Mouse (Mus musculus) frontal cortex, postnatal 14 days (tissue): Measurements from ENCODE around the gene H2-T3.
"Not testable (repeated sequence)": the region's sequence is repeated elsewhere in the genome, so short reads cannot be mapped to it uniquely, and the experiment has no call there.

Experiments
- DNase-seq, 2 experiments: peaks; one replicate each; pipeline ENCODE4 v3.0.0; 2022; ENCODE audit warnings: low spot score in 2 of 2

The H2-T3 gene

DNA sequence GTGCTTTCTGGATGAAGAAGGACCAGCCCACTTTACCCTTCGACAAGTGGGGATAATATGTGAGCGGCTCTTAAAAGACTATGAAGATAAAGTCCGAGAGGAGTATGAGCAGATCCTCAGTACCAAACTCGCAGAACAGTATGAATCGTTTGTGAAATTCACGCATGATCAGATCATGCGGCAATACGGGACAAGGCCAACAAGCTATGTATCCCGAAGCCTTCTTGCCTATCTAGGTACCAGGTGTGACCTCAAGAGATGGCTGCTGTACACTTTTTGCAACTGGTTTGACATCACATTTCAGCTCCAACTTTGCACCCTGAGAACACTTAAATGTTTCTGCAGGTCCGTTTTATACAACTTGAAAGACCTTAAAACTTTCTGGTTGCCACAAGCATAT, 10.6 kb downstream of the H2-T3 start:
- not testable (repeated sequence) for DNase-seq

DNA sequence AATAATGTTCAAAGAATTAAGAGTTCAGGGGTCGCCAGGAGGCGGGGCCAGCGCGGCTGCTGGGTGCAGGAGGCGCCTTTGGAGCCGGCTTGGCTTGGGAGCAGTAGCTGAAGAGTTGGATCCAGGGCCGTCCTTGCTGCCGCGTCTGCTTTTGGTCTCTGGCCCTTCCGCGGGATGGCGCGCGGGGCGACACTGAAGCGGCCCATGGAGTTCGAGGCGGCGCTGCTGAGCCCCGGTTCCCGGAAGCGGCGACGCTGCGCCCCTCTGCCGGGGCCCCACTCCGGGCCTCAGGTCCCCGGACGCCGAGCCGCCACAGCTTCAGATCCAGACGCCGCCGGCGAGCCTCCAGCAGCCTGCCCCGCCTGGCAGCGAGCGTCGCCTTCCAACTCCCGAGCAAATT, 11.1 kb downstream of the H2-T3 start:
- DNase-seq, result not testable (repeated sequence)

DNA sequence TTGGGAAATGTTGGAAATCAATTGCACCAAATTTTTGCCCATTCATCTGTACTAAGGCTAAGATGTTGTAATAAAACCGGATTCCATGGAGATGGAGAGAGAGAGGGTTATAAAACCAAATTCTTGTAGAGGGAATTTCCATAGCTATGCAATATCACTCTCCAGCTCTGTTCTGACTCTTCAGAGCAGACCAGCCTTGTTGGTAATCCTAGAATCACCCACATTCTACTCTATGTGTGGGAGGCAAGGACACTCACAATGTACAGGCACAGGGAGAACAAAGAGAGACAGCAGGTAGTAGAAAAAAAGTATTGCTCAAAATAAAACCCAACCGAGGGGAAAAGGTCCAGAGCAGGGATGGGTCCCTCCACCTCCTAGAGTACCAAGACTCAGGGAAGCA, 14.0 kb downstream of the H2-T3 start:
- not testable (repeated sequence) for DNase-seq

DNA sequence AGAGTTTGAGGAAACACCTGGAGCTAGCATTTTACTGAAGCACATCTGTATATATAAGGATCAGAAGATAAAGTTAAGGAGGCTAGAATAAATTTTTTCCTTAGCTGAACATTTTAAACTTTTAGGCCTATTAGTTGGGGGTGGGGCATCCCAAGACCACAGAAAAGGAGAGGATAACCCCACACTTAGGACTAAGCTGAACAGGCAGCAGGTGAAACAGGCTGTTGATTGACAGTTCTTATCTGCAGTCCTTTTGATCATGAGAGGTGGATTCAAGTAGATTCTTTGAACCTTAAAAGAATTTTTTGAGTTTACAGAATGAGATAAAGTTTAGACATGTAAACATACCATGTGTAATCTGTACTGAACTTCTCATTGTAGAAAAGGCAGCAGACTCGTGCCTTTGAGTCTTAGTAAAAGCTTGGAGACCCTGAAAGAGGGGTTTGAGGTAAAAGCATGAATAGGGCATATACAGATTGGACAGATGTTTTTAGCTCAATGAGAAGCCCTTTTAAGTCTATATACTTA, 19.7 kb downstream of the H2-T3 start:
- DNase-seq, result no peak

DNA sequence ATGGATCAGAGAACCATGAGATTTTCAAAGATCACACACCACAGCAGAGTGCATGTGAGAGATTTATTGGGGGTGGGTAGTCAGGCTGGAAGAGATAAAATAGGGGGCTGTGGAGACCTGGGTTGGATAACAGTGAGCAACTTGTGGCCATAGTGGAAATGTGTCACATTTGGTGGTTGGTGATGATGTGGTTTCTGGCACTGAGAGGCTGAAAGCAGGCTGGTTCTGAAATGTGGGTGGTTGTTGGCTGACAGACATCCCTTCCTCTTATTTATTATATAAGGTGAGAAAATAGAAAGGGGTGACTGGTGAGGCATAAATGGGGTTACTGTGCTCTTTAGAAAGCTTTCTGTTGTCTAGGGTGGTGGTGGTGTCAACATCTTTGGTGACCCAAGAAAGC, 20.3 kb downstream of the H2-T3 start:
- DNase-seq, result no peak

DNA sequence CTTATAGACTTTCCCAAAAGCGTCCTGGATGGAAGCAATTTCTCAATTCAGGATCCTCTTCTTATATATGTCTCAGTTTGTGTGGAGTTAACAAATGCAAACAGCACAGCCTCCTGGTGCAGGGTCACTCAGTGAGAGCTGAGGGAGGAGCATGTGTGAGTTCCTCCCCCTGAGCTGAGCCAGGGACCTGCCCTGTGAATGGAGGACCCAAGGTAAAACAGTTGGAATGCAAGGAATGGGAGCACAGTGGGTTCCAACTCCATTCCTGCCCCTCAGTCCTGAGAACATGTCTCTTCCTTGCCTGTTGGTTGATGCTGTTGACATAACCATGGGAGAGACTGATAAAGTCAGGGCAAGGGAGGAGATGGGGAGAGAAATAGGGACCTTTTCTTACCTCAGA, 21.0 kb downstream of the H2-T3 start:
- DNase-seq, result not testable (repeated sequence)

DNA sequence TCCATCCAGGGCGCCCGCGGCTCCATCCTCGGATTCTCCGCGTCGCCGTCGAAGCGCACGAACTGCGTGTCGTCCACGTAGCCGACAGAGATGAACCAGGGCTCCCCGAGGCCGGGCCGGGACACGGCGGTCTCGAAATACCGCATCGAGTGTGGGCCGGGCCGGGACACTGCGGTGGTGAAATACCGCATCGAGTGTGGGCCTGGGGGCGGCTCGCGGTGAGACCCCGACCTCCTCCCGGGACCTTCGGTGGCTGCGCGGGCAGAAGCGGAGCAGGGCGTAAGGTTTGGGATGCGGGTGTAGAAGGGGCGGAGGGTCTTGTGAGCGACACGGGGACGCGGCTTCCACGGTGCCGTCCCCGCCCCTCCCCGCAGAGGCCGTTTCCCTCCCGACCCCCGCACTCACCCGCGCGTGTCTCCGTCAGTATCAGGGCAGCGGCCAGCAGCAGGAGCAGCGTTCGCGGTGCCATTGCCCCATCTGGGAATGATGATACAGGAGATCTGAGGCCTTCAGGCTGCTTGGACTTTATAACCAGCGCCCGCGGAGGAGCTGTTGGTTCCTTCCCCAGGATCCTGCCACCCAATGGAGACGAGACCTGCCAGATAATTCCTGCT, 21.9 kb downstream of the H2-T3 start, which contains the start of gene Gm8909:
Gene Gm8909, minus strand, starts transcription at position 499 of the 614 bp plus-strand sequence.
- no peak for DNase-seq

DNA sequence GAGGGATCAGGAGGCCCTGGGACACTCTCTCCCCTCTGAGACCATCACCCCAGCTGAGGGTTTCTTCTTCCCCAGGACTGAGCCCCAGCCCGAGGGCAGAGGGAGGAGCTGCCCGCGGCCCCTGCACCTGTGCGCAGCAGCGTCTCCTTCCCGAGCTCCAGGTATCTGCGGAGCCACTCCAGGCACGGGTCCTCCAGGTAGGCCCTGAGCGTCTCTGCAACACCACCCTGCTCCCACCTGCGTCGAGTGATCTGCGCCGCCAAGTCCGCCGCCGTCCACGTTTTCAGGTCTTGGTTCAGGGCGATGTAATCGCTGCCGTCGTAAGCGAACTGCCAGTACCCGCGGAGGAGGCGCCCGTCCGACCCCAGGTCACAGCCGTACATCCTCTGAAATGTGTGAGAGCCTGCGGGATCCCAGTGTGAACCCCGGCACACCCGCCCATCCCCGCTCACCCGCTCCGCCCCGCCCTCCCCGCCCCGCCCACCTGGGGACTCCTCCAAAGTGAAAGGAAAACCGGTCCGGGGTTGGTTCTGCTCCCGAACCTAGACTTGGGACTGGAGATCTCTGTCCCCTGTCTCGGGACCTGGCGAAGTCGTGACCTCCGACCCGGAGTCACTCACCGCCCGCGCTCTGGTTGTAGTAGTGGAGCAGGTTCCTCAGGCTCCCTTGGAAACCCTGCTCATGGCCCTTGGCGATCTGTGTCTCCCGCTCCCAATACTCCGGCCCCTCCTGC, 22.6 kb downstream of the H2-T3 start:
- no peak for DNase-seq

DNA sequence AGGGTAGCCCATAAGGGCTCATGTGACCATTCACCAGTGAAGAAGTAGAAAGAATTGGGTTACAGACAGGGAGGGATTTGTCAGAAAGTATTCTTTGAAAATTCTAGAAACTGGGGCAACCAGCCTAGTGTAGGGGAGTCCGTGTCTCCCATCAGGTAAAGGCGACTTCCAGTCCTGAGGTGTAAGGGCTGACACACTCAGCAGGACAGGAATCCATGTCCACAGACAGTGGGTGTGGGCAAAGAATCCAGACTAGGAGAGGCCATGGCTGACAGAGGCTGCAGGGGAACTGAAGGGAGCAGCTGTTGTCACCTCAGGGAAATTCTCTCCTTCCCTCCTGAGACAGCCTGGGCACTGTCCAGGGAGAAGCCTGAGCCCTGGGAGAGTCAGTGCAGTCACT, 23.2 kb downstream of the H2-T3 start:
- DNase-seq, result not testable (repeated sequence)

DNA sequence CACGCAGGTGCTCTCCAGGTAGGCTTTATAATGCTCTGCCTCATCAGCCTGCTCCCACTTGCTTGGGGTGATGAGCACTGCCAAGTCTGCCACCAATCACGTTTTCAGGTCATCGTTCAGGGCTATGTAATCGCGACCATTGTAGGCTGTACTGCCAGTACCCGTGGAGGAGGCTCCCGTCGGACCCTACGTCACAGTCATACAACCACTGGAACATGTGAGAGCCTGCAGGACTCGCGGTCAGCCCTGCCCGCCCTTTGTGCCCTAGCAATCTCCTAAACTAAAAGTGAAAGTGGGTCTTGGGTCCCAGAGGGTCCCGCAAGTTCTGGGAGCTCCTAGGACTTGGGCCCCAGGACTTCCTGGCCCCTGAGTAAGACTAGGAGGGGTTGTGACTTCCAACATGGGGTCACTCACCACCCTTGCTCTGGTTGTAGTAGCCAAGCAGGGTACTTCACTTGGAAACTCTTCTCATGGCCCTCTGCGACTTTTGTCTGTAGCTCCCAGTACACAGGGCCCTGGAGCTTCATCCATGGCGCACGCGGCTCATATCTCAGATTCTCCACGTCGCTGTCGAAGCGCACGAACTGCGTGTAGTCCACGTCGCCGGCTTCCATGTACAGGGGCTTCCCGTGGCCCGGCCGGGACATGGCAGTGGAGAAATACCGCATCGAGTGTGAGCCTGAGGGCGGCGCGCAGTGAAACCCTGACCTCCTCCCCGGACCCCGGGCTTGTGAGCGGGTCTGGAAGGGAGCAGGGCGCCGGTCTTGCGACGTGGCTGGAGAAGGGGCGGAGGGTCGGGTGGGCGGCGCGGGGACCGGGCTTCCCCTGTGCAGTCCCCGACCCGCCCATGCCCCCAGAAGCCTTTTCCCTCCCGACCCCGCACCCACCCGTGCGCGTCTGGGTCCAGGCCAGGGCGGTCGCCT, 28.7 kb downstream of the H2-T3 start:
- DNase-seq, result no peak

DNA sequence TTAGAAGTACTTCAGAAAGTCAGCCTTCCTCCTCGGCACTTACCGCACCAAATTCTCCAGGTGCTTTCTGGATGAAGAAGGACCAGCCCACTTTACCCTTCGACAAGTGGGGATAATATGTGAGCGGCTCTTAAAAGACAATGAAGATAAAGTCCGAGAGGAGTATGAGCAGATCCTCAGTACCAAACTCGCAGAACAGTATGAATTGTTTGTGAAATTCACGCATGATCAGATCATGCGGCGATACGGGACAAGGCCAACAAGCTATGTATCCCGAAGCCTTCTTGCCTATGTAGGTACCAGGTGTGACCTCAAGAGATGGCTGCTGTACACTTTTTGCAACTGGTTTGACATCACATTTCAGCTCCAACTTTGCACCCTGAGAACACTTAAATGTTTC, 31.8 kb downstream of the H2-T3 start:
- DNase-seq, result not testable (repeated sequence)

DNA sequence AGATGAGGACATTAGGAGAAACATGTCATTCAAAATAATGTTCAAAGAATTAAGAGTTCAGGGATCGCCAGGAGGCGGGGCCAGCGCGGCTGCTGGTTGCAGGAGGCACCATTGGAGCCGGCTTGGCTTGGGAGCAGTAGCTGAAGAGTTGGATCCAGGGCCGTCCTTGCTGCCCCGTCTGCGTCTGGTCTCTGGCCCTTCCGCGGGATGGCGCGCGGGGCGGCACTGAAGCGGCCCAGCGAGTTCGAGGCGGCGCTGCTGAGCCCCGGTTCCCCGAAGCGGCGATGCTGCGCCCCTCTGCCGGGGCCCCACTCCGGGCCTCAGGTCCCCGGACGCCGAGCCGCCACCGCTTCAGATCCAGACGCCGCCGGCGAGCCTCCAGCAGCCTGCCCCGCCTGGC, 32.3 kb downstream of the H2-T3 start:
- not testable (repeated sequence) for DNase-seq

DNA sequence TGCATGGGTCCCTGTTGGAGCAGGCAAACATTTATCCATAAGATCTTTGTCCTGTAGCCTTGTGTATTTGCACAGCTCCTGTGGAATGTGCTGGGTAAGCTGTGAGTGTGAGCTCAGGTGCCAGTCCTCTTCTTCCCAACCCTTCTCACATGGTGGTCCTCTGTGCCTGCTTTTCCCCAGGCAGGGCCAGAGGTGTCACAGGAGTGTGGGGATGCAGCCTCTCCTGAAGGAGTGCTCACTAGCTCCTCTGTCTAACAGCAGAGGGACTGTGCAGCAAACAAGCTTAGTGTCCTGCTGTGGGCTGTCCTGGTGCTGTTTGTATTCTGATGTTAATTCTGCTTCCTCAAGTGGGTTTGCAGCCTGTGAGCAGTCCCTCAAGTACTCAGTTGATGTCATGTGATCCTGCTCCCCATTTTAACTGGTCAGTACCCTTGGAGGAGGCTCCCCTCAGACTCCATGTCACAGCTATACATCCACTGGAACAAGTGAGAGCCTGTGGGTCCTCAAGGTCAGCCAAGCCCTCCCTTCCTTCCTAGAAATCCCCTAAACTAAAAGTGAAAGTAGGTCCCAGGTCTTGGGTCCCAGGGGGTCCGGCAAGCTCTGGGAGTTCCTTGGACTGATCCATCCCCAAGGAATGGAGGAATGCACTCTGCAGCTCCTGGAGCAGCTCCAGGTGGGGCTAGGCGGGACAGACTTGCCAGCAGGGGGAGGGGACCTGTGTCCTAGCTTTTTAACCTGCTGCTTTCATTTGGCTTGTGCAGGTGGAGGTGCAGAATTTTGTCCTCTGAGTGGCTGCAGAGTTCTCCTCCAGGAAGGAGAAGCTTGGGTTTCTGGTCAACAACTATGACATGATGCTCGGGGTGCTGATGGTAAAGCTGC, 35.6 kb downstream of the H2-T3 start:
- DNase-seq, result no peak

DNA sequence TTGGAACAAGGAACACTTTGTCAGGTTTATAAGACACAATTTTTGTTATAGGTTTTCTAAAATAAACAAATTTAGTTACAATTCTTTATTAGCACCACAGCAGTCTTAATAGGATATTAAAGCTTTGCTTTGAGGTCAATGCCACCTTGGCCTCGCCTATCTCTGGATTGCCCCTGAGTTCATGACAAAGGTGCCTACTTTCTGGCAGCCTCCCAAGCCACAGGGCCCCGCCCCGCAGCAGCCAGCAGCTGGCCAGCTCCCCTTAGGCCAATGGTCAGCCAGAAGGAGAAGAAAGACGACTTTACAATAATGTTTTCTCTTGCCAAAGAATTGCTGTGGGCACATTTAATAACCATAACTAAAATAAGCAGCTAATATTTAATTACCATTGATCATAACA, 38.9 kb downstream of the H2-T3 start:
- not testable (repeated sequence) for DNase-seq

DNA sequence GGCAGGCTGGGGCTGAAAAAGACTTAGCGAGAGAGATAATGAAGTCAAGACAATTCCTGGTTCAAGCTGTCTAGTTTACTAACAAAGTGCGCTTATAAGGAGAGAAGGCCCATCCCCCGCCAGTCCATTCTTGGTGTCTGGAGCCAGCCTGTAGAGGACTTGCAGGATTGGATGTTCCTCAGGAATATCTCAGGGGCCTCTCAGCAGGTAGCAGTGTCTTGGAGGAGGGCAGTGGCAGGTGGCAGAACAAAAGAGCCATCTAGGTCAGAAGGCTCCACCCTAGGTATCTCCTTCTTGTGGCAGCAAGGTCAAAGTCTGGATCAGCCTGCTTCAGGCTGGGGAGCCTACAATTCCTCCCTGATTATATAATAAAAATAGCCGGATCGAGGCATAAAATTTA, 41.6 kb downstream of the H2-T3 start:
- not testable (repeated sequence) for DNase-seq

DNA sequence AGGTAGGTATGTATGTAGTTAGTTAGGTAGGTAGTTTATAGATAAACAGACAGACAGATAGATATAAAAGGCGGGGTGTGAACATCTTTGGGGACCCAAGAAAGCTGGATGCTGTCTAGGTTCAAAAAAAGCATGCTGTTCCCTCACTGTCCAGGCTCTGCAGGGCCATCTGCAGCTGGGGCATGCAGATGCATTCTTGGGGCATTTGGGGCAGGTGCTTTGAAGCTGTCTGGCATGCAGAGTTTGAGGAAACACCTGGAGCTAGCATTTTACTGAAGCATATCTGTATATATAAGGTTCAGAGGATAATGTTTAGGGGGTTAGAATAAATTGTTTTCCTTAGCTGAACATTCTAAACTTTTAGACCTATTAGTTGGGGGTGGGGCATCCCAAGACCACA, 43.1 kb downstream of the H2-T3 start:
- not testable (repeated sequence) for DNase-seq

DNA sequence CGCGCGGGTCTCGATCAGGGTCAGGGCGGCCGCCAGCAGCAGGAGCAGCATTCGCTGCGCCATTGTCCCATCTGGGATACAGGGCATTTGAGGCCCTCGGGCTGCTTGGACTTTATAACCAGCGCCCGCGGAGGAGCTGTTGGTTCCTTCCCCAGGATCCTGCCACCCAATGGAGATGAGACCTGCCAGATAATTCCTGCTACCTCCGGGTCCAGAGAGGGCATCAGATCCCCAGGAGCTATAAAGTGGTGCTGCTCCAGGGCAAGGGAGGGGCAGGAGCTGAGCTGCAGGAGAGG, 44.3 kb downstream of the H2-T3 start:
- DNase-seq, result not testable (repeated sequence)

DNA sequence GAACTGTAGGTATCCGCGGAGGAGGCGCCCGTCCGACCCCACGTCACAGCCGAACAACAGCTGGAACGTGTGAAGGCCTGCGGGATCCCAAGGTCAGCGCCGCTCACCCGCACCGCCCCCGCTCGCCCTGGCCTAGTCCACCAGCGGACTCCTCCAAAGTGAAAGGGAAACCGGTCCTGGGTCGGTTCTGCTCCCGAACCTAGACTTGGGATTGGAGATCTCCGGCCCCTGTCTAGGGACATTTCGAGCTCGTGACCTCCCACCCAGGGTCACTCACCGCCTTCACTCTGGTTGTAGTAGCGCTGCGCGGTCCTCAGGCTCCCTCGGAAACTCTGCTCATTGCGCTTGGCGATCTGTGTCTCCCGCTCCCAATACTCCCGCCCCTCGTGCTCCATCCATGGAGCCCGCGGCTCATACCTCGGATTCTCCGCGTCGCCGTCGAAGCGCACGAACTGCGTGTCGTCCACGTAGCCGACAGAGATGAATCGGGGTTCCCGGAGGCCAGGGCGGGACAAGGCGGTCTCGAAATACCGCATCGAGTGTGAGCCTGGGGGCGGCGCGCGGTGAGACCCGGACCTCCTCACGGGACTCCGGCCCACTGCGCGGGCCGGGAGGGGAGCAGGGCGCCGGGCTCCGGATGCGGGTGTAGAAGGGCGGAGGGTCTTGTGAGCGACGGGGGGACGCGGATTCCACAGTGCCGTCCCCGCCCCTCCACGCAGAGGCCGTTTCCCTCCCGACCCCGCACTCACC, 44.8 kb downstream of the H2-T3 start:
- DNase-seq, result no peak

DNA sequence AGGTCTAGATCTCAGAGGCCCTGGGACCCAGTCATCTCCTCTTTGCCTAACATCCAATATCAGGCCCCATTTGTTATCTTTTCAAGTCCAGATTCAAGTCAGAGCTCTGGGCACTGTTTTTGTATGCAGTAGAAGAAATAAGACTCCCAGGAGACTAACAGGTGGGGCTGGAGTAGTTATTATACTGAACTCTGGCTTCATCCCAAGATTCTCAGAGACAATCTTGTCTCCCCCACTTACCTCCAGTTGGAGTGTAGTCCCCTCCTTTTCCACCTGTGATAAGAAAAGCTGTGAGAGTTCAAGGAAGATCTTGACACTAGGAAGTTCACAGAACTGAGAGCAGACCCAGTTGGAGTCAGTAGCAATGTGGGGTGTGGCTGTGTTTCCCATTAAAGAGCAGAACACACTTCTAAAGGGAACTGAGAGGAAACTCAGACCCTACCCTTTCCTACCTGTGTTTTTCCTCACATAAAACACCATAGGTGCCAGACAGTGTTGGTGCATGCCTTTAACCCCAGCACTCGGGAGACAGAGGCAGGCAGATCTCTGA, 53.7 kb downstream of the H2-T3 start:
- DNase-seq, result not testable (repeated sequence)
